Mouse (Mus musculus) lung, postnatal 0 days (tissue): ENCODE measurements at regions not wholly inside any gene's neighbourhood (a gene's known extent, or its start where the extent isn't known, plus 50 kb on each side); places are given as distances from the start of the nearest gene placed in this dataset.
"Not testable (repeated sequence)": the region's sequence is repeated elsewhere in the genome, so short reads cannot be mapped to it uniquely, and the experiment has no call there.

Source experiments
- CTCF ChIP-seq: IDR thresholded peaks from 2 replicates; pipeline ENCODE4 v1.5.1; 2016; ENCODE audit warnings: antibody characterized with exemption, mild to moderate bottlenecking
- EP300 ChIP-seq: IDR thresholded peaks from 2 replicates; pipeline ENCODE4 v1.6.1; 2016; ENCODE audit warnings: antibody characterized with exemption, mild to moderate bottlenecking, control low read depth

GRCm38 (mm10) chr8:20281201-20281887 lies 81.7 kb downstream of the Gm15319 start:
- TF ChIP-seq CTCF, EP300: not testable (repeated sequence)
